Mouse (Mus musculus) bone marrow macrophage, adult 2 months (primary cell): ENCODE data around the gene Slc6a1. TPM values are rescaled to one million over a fixed set of nuclear protein-coding genes. Genes with fewer than 3 reads are reported as not detected.
"Not testable (repeated sequence)": the region's sequence is repeated elsewhere in the genome, so short reads cannot be mapped to it uniquely, and the experiment has no call there.

Experiments
- H3K27ac ChIP-seq: 2 replicates; pipeline ENCODE4 v1.5.1; 2012; ENCODE audit warnings: low read depth, low read length; ENCODE audit not compliant: insufficient read depth
- H3K4me1 ChIP-seq: 2 replicates; pipeline ENCODE4 v1.6.1; 2012; ENCODE audit warnings: low read length; ENCODE audit not compliant: control insufficient read depth, insufficient read depth
- H3K4me3 ChIP-seq: 2 replicates; pipeline ENCODE4 v1.5.1; 2012; ENCODE audit warnings: mild to moderate bottlenecking, low read length, moderate library complexity; ENCODE audit not compliant: insufficient read depth
- CTCF ChIP-seq: IDR thresholded peaks from 2 replicates; pipeline ENCODE4 v1.5.1; 2012; ENCODE audit warnings: low read depth, mild to moderate bottlenecking, low read length, moderate library complexity
- POLR2A ChIP-seq: IDR thresholded peaks from 2 replicates; pipeline ENCODE4 v1.6.1; 2012; ENCODE audit warnings: mild to moderate bottlenecking, low read depth, low read length, borderline replicate concordance
- polyA plus RNA-seq: library from polyadenylated mRNA; stranded (reverse); fragments of >200 nt; gene quantifications from 2 replicates; pipeline ENCODE4 v1.2.4, GENCODE M21; 2012; ENCODE audit not compliant: missing spikeins, insufficient read depth, insufficient read length

Slc6a1 gene
- polyA plus RNA-seq, 1 experiment = 0.19 TPM

DNA sequence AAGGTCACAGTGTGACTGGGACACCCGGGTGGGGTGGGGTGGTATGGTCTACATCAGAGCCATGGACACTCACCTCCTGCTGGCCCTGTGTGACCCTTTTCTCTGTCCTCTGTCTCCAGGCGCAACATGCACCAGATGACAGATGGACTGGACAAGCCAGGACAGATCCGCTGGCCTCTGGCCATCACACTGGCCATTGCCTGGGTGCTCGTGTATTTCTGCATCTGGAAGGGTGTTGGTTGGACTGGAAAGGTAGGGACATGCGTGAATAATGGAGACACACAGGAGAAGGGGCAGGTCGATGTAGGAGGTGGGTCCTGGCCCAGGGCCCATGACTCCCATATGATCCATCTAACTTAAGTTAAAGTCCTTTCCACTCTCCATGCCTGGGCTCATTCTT, 22.2 kb downstream of the Slc6a1 start:
- no peak overlapping the region for H3K4me3 ChIP-seq
- H3K4me1 ChIP-seq = no peaks in the 10 kb centered on the region
- TF ChIP-seq POLR2A (no peak), CTCF (no peak)
- H3K27ac ChIP-seq = no peak overlapping the region

GRCm38 (mm10) chr6:114320511-114320910, 38.1 kb downstream of the Slc6a1 start:
- no peak overlapping the region for H3K4me3 ChIP-seq

GRCm38 (mm10) chr6:114321146-114321545, 38.7 kb downstream of the Slc6a1 start:
- H3K27ac ChIP-seq = no peak overlapping the region
- TF ChIP-seq POLR2A = no peak
- no peak for TF ChIP-seq CTCF

More at GRCm38 (mm10) chr6:114320511-114320910, 38.1 kb downstream of the Slc6a1 start:
- Histone ChIP-seq H3K27ac (no peak overlapping the region), H3K4me1 (no peaks in the 10 kb centered on the region)
- no peak for TF ChIP-seq POLR2A
- no peak for TF ChIP-seq CTCF

GRCm38 (mm10) chr6:114322914-114323313, 40.5 kb downstream of the Slc6a1 start:
- H3K4me1 ChIP-seq = no peaks in the 10 kb centered on the region
- H3K4me3 ChIP-seq = no peak overlapping the region
- TF ChIP-seq POLR2A (no peak), CTCF (no peak)

More at GRCm38 (mm10) chr6:114321146-114321545, 38.7 kb downstream of the Slc6a1 start:
- Histone ChIP-seq H3K4me1 (no peaks in the 10 kb centered on the region), H3K4me3 (no peak overlapping the region)

GRCm38 (mm10) chr6:114324808-114325207, 42.4 kb downstream of the Slc6a1 start:
- Histone ChIP-seq H3K27ac (no peak overlapping the region), H3K4me1 (no peaks in the 10 kb centered on the region), H3K4me3 (no peak overlapping the region)
- TF ChIP-seq CTCF (no peak), POLR2A (no peak)

More at GRCm38 (mm10) chr6:114322914-114323313, 40.5 kb downstream of the Slc6a1 start:
- no peak overlapping the region for H3K27ac ChIP-seq

DNA sequence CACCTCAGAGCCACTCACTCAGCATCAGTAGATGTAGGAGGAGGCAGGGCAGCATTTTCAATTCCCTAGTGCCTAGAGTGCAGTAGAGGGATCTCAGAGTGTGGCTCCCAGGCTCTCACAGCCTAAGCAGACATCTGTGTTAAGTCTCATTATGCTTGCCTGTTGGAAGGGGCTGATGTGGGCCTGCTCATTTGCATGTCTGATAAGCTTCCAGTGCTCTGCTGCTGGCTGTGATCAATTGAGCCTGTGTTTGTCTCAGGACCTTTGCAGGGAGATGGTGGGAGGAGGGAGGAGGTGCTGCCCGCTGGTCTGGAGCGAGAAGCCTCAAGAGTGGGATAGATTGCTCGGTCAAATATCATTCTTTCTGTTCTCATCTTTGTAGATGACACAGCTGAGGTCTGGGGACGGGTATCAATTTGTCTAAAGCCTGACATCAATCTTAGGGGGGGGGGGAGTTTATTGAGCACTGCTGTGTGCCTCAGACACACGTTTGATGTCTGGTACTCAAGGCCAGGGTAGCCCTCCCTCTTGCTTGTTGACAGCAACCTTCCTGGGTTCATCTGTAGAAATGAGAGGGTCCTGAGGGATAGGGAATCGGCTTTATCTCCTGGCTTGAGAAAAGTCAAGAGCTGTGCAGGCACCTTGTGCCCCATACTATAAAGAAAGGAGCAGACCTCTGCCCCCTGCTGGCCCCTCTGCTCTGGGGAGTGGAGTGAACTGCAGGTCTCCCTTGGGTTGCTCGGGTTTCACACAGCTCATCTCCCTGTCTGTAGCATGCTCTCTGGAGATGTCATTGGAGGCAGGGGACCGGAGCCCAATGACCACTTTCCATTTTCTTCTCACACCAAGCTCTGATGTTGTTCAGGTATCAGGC, 47.4 kb downstream of the Slc6a1 start:
- no peaks in the 10 kb centered on the region for H3K4me1 ChIP-seq
- H3K4me3 ChIP-seq = no peak overlapping the region
- H3K27ac ChIP-seq = no peak overlapping the region
- TF ChIP-seq CTCF (no peak), POLR2A (no peak)

DNA sequence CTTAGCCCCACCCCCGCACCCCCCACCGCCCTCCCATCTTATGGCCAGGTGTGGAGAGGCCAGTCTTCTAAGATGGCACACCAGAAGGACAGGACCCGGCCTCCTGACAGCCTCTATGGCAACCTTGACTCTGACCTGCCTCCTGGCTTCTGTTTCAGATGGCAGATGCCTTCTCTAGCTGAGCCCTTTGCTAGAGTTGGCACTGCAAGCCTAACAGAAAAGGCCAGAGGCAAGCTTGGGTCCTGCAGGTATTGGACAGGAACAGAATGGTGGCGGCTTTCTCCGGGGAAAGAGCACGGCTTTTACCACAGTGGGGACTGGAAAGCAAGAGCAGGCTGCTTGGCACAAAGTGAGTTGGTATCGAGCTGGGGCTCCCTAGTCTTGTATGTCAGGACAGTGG, 49.5 kb downstream of the Slc6a1 start:
- Histone ChIP-seq H3K4me3 (no peak overlapping the region), H3K4me1 (no peaks in the 10 kb centered on the region), H3K27ac (no peak overlapping the region)
- no peak for TF ChIP-seq POLR2A
- TF ChIP-seq CTCF = no peak

DNA sequence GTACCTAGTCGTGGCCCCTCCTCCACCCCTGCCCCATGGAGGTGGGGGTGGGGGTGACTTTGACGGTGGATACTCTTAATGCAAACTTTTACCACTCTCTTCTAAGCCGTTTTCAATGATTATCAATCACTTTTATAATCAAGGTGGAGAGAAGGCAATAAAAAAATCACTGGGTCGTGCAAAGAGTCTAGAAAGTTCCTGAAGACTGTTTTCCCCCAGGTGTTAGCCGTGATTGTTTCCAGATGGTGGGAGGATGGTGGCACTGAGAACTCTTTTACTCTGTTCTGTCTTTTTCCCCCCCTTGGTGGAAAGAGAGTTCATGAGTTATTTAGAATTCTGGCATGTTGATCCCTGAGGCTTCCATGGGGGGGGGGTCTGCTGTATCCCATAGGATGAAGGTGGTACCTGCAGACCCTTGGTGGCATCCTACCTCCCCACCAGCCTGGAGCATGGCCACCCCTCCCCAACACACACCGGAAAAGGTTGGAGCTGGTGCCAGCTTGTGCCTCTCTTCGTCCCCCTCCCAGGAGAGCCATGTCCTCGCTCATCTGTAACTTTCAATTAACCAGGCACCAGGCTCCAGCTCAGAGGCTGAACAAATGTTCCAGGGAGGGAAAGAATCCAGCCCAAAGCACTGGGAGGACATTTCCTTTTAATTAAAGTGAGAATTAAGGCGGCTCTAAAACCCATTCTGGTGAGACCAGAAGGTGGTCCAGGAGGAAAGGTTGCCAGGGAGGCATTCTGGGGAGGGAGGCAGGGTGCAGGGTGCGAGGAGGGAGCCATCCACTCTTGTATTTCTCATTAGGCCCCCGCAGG, 53.9 kb downstream of the Slc6a1 start:
- Histone ChIP-seq H3K27ac (no peak overlapping the region), H3K4me3 (no peak overlapping the region), H3K4me1 (no peaks in the 10 kb centered on the region)
- no peak for TF ChIP-seq POLR2A
- no peak for TF ChIP-seq CTCF

DNA sequence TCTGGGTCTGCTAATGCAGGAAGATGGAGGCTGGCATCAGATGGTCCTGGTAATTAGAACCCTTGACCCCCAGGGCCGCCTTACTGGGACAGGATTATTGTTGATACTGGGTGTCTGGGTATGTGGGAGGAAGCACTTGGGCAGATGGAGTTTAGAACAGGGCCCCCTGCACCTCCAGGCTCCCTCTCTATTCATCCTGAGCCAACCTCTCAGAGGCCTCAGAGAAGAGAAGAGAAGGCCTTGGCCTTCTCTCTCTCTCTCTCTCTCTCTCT, 54.4 kb downstream of the Slc6a1 start:
- H3K4me3 ChIP-seq = no peak overlapping the region
- H3K4me1 ChIP-seq = no peaks in the 10 kb centered on the region
- H3K27ac ChIP-seq = no peak overlapping the region
- TF ChIP-seq POLR2A = no peak
- no peak for TF ChIP-seq CTCF

DNA sequence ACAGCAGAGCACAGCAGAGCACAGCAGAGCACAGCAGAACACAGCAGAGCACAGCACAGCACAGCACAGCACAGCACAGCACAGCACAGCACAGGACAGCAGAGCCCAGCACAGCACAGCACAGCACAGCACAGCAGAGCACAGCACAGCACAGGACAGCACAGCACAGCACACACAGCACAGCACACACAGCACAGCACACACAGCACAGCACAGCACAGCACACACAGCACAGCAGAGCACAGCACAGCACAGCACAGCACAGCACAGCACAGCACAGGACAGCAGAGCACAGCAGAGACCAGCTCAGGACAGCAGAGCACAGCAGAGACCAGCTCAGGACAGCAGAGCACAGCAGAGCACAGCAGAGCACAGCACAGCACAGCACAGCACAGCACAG, 58.9 kb downstream of the Slc6a1 start:
- H3K4me1 ChIP-seq, H3K27ac ChIP-seq, H3K4me3 ChIP-seq: not testable (repeated sequence)
